Mouse (Mus musculus) embryo, embryonic 11 days (tissue): ENCODE data around the gene Gm40193.
"Not testable (repeated sequence)": the region's sequence is repeated elsewhere in the genome, so short reads cannot be mapped to it uniquely, and the experiment has no call there.

Source experiments
- DNase-seq: peaks from one replicate; pipeline ENCODE4 v3.0.0-alpha.2; 2015

Gm40193 gene

GRCm38 (mm10) chr11:70532839-70533238 lies at the start of gene Gm40193:
Gm40193 (minus strand) TSS chr11:70532939.
- no peak for DNase-seq

GRCm38 (mm10) chr11:70582196-70582595 lies 49.5 kb upstream of the Gm40193 start:
- no peak for DNase-seq

- no peak for DNase-seq
Measured at GRCm38 (mm10) chr11:70580921-70581320, 48.2 kb upstream of the Gm40193 start.

- no peak for DNase-seq
Measured at GRCm38 (mm10) chr11:70580358-70580720, 47.6 kb upstream of the Gm40193 start.

GRCm38 (mm10) chr11:70579710-70580357 lies 47.1 kb upstream of the Gm40193 start:
- no peak for DNase-seq

- DNase-seq: no peak
Measured at GRCm38 (mm10) chr11:70578962-70579361, 46.2 kb upstream of the Gm40193 start.

GRCm38 (mm10) chr11:70577201-70577600 lies 44.5 kb upstream of the Gm40193 start:
- DNase-seq: no peak

- DNase-seq: no peak
Measured at GRCm38 (mm10) chr11:70573872-70574271, 41.1 kb upstream of the Gm40193 start.

GRCm38 (mm10) chr11:70572348-70572902 lies 39.7 kb upstream of the Gm40193 start:
- DNase-seq: no peak

- no peak for DNase-seq
Measured at GRCm38 (mm10) chr11:70571641-70572040, 38.9 kb upstream of the Gm40193 start.

GRCm38 (mm10) chr11:70570614-70571013 lies 37.9 kb upstream of the Gm40193 start:
- not testable (repeated sequence) for DNase-seq

GRCm38 (mm10) chr11:70566586-70566985 lies 33.8 kb upstream of the Gm40193 start:
- DNase-seq: no peak

- no peak for DNase-seq
Measured at GRCm38 (mm10) chr11:70564276-70564873, 31.6 kb upstream of the Gm40193 start.

- DNase-seq: peak; percentile 65
Measured at GRCm38 (mm10) chr11:70563470-70564275, 30.9 kb upstream of the Gm40193 start.

- DNase-seq: peak; percentile 36
Measured at GRCm38 (mm10) chr11:70562995-70563469, 30.3 kb upstream of the Gm40193 start.

GRCm38 (mm10) chr11:70562287-70562994 lies 29.7 kb upstream of the Gm40193 start, which contains the start of gene Mink1:
Mink1 (plus strand) TSS chr11:70562881.
- peak; percentile 96 for DNase-seq

GRCm38 (mm10) chr11:70561937-70562286 lies 29.2 kb upstream of the Gm40193 start:
- DNase-seq: no peak

- DNase-seq: no peak
Measured at GRCm38 (mm10) chr11:70557545-70557944, 24.8 kb upstream of the Gm40193 start.

GRCm38 (mm10) chr11:70553940-70554339 lies 21.2 kb upstream of the Gm40193 start:
- DNase-seq: no peak

GRCm38 (mm10) chr11:70551526-70551925 lies 18.8 kb upstream of the Gm40193 start:
- no peak for DNase-seq

- DNase-seq: no peak
Measured at GRCm38 (mm10) chr11:70544496-70544895, 11.8 kb upstream of the Gm40193 start.

- DNase-seq: no peak
Measured at GRCm38 (mm10) chr11:70541415-70541814, 8.7 kb upstream of the Gm40193 start.

- no peak for DNase-seq
Measured at GRCm38 (mm10) chr11:70540928-70541327, 8.2 kb upstream of the Gm40193 start.
